Mouse (Mus musculus) lung, postnatal 14 days (tissue): Measurements from ENCODE around the gene 1700025G04Rik.

ENCODE experiments used
- DNase-seq: peaks from one replicate; pipeline ENCODE4 v3.0.0; 2021

1700025G04Rik gene

GRCm38 (mm10) chr1:151890041-151890621 is 199.8 kb downstream of the 1700025G04Rik start:
- peak; percentile 51 for DNase-seq

GRCm38 (mm10) chr1:151887631-151888030 is 202.3 kb downstream of the 1700025G04Rik start:
- DNase-seq: no peak

GRCm38 (mm10) chr1:151887126-151887525 is 202.8 kb downstream of the 1700025G04Rik start:
- no peak for DNase-seq

- no peak for DNase-seq
Observed at GRCm38 (mm10) chr1:151886171-151886570, 203.8 kb downstream of the 1700025G04Rik start.

- DNase-seq: no peak
Observed at GRCm38 (mm10) chr1:151881253-151881652, 208.7 kb downstream of the 1700025G04Rik start.

GRCm38 (mm10) chr1:151880731-151881130 is 209.2 kb downstream of the 1700025G04Rik start:
- no peak for DNase-seq

- no peak for DNase-seq
Observed at GRCm38 (mm10) chr1:151879966-151880365, 210.0 kb downstream of the 1700025G04Rik start.

- no peak for DNase-seq
Observed at GRCm38 (mm10) chr1:151879308-151879850, 210.5 kb downstream of the 1700025G04Rik start.

- DNase-seq: no peak
Observed at GRCm38 (mm10) chr1:151878411-151878810, 211.5 kb downstream of the 1700025G04Rik start.

- DNase-seq: no peak
Observed at GRCm38 (mm10) chr1:151872971-151873370, 217.0 kb downstream of the 1700025G04Rik start.

- no peak for DNase-seq
Observed at GRCm38 (mm10) chr1:151864326-151864725, 225.6 kb downstream of the 1700025G04Rik start.

GRCm38 (mm10) chr1:151863797-151864147 is 226.2 kb downstream of the 1700025G04Rik start:
- peak; percentile 61 for DNase-seq

- peak; percentile 50 for DNase-seq
Observed at GRCm38 (mm10) chr1:151863135-151863796, 226.7 kb downstream of the 1700025G04Rik start.

- DNase-seq: no peak
Observed at GRCm38 (mm10) chr1:151862109-151862508, 227.8 kb downstream of the 1700025G04Rik start.

- no peak for DNase-seq
Observed at GRCm38 (mm10) chr1:151861334-151861995, 228.5 kb downstream of the 1700025G04Rik start.

GRCm38 (mm10) chr1:151858474-151858873 is 231.5 kb downstream of the 1700025G04Rik start:
- no peak for DNase-seq

GRCm38 (mm10) chr1:151855561-151855960 is 234.4 kb downstream of the 1700025G04Rik start:
- DNase-seq: no peak

- no peak for DNase-seq
Observed at GRCm38 (mm10) chr1:151851976-151852375, 237.9 kb downstream of the 1700025G04Rik start.

- no peak for DNase-seq
Observed at GRCm38 (mm10) chr1:151851051-151851848, 238.7 kb downstream of the 1700025G04Rik start.

GRCm38 (mm10) chr1:151849993-151850608 is 239.8 kb downstream of the 1700025G04Rik start:
- no peak for DNase-seq

- DNase-seq: no peak
Observed at GRCm38 (mm10) chr1:151848286-151848685, 241.6 kb downstream of the 1700025G04Rik start.
